Mouse (Mus musculus): Measurements from ENCODE around the gene Creld2.

The Creld2 gene

GRCm38 (mm10) chr15:88851507-88852149, 32.2 kb downstream of the Creld2 start:
- DNase-seq (ENCODE audit: extremely low spot score), result no peak

DNA sequence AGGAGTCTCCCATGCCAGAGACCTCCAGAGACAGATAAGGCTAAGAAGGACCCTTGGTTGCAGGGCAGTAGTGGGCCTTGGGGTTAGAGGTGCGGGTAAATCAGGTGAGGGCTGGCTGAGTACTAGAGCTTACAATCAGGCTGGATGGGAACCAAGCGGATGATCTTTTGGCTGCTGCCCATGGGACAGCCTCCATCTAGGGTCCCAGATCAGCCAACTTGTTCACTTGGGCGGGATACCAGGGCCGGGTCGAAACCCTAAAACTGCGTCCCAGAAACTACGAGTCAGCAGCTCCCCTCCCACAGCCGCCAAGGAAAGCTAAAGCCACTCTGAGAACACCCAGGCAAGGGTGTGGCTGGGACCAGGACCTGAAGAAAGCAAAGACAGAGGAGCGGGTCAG, 33.7 kb downstream of the Creld2 start:
- DNase-seq (ENCODE audit: extremely low spot score), result no peak

GRCm38 (mm10) chr15:88854119-88854968, 34.9 kb downstream of the Creld2 start:
- DNase-seq (ENCODE audit: extremely low spot score), result no peak

DNA sequence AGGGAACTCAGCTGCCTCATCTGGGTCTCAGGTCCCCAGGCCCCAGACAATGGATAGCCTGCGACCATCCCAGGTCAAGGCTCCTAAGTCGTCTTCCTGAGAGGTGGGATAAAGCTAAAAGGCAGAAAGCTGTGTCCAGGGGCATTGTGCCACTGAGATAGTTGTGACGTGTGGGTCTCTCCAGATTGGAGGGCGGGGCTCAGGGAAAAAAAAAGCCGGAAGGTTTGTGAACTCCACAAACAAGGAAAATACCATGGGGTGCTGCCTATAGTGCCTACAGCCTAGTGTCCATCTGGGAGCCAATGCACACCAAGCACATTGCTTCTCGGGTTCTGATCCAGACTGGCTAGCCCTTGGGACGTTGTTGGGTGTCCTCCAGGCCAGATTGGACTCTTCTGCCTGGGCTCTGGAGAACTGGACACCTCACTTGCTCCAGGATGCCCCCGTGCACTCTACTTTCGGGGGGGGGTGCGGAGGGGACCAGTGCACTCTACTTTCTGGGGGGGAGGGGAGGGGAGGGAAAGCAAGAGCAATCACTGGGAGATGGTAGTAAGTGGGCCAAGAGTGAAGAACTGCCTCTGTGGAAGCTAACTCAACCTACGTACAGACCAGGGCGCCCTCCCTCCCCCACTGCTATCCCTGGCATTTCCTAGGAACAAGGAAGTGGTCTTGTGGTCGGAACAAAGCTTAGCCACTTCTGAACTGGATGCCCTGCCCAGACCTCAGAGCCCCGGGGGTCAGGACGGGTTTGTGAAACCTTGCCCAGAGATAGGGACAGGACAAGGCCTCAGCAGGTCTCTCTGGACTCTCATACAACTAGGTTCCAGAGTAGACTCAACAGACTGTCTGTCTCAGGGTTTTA, 35.8 kb downstream of the Creld2 start:
- no peak for DNase-seq (ENCODE audit: extremely low spot score)

GRCm38 (mm10) chr15:88855896-88856417, 36.5 kb downstream of the Creld2 start:
- DNase-seq (ENCODE audit: extremely low spot score), result no peak

- DNase-seq (ENCODE audit: extremely low spot score), result no peak
These were observed 37.2 kb downstream of the Creld2 start for GRCm38 (mm10) chr15:88856613-88857012.

DNA sequence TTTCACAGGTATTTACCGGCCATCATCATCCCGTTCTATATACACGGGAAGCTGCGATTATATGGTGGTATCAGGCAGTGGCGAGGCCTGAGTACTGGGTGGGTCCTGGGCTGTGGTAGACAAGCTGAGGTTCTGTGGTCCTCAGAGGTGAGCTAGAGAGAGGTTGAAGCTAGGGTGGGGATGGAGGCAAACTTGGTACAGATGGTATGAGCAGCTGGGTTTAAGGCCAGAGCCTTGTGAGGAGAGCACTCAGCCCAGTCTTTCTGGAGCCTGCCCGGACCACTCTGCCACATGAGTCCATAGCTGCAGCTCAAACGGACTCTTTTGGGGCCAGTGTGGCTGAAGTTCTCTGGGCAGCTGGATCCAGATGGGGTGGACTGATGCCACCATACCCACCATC, 37.9 kb downstream of the Creld2 start:
- no peak for DNase-seq (ENCODE audit: extremely low spot score)

DNA sequence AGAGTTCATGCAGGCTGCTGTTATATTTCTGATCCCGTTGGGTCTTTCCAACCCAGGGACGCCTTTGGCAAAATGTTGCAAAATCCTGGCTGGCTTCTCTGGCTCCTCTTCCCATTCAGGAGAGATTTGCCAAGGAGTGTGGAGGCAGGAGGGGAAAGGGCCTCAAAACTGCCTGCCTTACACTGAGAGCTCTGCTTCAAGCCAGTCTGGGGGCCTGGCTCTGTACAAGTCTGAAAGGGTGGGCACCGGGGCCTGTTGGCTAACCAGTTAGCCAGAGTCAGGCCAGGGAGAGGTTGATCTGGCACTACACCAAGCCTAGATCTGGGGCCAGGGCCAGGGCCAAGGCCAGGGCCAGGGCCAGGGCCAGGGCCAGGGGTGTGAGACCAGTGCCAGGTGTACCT, 38.7 kb downstream of the Creld2 start:
- DNase-seq (ENCODE audit: extremely low spot score), result no peak

DNA sequence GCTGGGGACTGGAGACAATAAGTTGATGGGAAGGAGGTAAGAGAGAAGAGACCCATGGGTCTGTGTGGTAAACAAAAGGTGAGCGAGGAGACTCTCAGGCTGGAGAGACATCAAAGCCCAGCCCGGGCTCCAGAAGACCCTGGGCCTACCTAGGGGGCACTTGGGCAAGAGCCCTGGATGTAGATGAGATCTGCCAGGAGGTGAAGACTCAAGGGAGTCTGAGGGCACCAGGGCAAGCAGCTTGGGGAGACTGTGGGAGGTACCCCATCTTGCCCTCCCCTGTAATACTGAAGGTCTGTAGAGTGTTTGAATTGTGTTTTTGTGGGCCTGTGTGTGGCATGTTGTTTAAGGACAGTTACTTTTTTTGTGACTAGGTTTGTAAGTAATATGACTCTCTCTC, 39.3 kb downstream of the Creld2 start:
- no peak for DNase-seq (ENCODE audit: extremely low spot score)

- DNase-seq (ENCODE audit: extremely low spot score), result no peak
These were observed 39.9 kb downstream of the Creld2 start for GRCm38 (mm10) chr15:88859206-88859970.

DNA sequence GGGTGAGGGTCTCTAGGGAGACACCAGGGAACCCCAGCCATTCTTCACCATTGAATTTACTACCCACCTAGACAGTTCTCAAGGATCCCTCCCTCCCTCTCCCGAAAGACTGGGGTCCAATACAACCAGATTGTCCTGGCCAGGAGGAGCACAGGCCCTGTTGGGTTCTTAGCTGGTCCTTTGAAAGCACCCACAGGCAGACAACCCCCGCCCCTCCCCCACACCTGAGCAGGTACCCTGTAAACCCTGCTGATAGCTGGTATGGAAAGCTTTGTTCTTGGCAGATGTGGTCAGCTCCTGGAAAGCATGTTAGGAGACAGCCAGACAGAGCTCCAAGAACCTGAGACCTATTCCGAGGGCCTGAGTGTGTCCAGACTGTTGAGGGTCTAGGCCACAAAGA, 41.3 kb downstream of the Creld2 start:
- no peak for DNase-seq (ENCODE audit: extremely low spot score)

DNA sequence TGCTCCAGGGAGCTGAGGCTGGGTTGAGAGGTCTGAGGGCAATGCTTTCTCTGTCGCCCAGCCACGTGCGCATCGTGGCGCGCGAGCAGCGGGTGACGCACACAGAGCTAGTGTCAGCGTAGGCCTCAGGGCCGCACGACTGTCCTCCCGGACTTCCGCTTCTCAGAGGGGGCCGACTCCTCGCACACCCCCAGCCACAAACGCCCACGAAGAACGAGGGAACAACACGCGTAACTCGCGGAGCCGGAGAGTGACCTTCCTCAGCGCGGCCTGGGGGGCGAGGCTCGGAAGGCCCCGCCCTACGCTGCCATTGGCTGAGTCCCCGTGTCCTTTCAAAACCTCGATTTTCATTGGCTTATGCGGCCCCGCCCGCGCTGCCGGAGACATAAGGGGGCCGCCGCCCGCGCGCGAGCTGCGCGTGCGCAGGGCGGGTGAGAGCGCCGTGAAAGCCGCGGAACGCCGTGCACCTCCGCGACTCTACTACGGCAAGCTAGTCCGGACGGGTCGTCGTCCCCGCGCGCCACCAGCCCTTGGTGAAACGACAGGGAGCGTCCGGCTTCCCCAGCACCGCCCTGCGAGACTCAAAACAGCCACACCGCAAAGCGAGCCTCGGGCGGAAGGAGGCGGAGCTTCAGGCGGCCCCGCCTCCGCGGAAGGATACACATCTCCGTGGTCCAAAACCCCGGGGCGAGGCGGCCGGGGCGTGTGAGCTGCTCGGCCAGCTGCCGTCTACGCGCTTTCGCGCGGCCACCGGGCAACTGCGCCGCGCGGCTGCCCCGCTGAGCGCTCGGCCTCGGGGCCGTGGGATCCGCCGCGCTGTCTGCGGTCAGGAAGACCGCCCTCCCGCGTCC, 42.6 kb downstream of the Creld2 start, which contains the start of gene Pim3:
Gene Pim3, plus strand, starts transcription at position 415 of the 851 bp plus-strand sequence.
- peak; percentile 95 for DNase-seq (ENCODE audit: extremely low spot score)

DNA sequence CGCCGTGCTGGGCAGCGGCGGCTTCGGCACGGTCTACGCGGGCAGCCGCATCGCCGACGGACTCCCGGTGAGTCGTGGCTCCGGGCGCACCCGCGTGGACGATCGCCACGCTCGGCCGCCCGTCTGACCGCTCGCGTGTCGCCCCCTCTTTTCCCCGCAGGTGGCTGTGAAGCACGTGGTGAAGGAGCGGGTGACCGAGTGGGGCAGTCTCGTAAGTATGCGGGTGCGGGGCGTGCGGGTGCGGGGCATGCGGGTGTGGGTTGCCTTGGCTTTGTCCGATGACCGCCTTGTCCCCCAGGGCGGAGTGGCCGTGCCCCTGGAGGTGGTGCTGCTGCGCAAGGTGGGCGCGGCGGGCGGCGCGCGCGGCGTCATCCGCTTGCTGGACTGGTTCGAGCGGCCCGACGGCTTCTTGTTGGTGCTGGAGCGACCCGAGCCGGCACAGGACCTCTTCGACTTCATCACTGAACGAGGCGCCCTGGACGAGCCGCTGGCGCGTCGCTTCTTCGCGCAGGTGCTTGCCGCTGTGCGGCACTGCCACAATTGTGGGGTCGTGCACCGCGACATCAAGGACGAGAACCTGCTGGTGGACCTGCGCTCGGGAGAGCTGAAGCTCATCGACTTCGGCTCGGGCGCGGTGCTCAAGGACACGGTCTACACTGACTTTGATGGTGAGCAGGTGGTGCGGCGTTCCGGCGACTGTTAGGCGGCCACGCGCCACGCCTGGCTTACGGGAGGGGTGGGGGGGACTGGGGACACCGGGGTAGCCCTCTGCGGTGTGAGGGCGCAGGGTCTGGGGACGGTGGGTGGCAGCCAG, 43.6 kb downstream of the Creld2 start:
- DNase-seq (ENCODE audit: extremely low spot score), result peak; percentile 69

DNA sequence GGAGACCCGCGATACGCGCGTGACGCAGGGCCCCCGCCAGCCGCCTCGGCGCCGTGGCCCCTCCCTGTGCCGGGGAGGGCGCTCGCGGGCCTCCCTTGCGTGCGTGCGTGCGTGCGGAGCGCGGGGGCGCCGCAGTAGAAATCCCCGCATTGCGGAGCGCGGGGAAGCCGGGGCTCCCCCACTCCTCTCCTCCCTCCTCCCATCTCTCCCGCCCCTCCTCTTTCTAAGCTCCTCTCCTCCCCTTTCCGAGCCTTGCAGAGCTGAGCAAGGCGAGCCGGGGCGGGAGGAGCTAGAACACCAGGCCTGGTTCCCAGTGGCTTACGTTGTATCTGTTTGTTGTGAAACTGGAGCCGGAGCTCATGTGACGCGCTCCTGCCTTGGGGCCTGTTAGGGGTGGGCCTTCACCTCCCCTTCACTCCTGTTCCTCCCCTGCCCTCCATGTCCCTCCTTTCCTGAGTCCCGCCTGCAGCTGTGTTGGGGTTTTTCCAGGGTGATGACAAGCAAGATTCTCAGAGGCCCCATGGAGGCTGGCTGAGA, 44.3 kb downstream of the Creld2 start:
- DNase-seq (ENCODE audit: extremely low spot score), result peak; percentile 86

DNA sequence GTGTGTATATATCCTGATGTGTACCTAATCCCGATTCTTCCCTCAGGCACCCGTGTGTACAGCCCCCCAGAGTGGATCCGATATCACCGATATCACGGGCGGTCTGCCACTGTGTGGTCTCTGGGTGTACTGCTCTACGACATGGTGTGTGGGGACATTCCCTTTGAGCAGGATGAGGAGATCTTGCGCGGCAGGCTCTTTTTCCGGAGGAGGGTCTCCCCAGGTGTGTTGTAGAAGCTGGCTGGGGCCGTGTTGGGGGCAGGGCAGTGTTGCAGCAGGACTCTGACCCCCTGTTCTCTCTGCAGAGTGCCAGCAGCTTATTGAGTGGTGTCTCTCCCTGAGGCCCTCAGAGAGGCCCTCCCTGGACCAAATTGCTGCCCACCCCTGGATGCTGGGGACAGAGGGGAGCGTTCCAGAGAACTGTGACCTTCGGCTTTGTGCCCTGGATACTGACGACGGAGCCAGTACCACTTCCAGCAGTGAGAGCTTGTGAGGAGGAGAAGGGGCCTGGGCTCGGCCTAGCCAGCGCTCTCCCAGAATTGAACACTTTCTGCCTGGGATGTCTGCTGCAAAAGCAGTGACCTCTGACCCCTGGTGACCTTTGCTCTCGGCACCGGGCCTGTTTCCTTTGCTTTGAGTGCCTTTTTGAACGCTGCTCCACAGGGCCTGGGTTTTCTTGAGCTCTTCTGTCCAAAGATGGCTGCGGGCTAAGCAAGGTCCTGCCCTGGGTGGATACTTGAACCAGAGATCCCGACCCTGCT, 45.0 kb downstream of the Creld2 start:
- peak; percentile 53 for DNase-seq (ENCODE audit: extremely low spot score)

DNA sequence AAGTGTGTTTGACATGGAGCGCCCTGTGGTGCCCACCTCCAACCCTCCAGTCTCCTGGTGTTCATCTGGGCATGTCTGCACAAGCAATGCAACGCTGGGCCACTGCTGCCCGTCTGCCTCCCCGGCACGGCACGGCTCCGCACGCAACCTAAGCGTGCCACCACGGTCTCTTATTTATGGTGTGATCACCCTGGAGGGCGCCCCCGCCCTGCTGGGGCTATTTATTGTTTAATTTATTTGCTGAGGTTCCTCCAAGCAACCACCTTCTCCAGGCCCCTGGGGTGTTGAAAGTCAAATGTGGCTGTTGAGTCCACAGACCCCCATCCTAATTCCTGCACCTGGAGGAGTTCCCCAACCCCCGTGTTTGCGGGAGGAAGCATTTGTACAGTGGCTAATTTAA, 45.6 kb downstream of the Creld2 start:
- DNase-seq (ENCODE audit: extremely low spot score), result no peak

GRCm38 (mm10) chr15:88865888-88866695, 46.6 kb downstream of the Creld2 start:
- no peak for DNase-seq (ENCODE audit: extremely low spot score)

All from embryo, embryonic 9.5 days (tissue).